Mouse (Mus musculus): ENCODE data around the gene Naip5.
"Not testable (repeated sequence)": the region's sequence is repeated elsewhere in the genome, so short reads cannot be mapped to it uniquely, and the experiment has no call there.

Naip5 gene

GRCm38 (mm10) chr13:100246223-100246622 is at the start of gene Naip5:
Gene Naip5, minus strand, starts transcription at chr13:100246323.
- DNase-seq (ENCODE audit: low read depth, low spot score), result not testable (repeated sequence)

GRCm38 (mm10) chr13:100284611-100285010 is 38.5 kb upstream of the Naip5 start:
- DNase-seq (ENCODE audit: low read depth, low spot score), result no peak

GRCm38 (mm10) chr13:100271474-100272132 is 25.5 kb upstream of the Naip5 start:
- DNase-seq (ENCODE audit: low read depth, low spot score), result not testable (repeated sequence)

- DNase-seq (ENCODE audit: low read depth, low spot score), result not testable (repeated sequence)
Observed at GRCm38 (mm10) chr13:100256996-100257395, 10.9 kb upstream of the Naip5 start.

- DNase-seq (ENCODE audit: low read depth, low spot score), result not testable (repeated sequence)
Observed at GRCm38 (mm10) chr13:100255925-100256324, 9.8 kb upstream of the Naip5 start.

- not testable (repeated sequence) for DNase-seq (ENCODE audit: low read depth, low spot score)
Observed at GRCm38 (mm10) chr13:100251897-100252296, 5.8 kb upstream of the Naip5 start.

- DNase-seq (ENCODE audit: low read depth, low spot score), result not testable (repeated sequence)
Observed at GRCm38 (mm10) chr13:100246896-100247519, 885 bp upstream of the Naip5 start.

- no peak for DNase-seq (ENCODE audit: low read depth, low spot score)
Observed at GRCm38 (mm10) chr13:100243702-100244101, 2.4 kb downstream of the Naip5 start.

GRCm38 (mm10) chr13:100213683-100214082 is 32.4 kb downstream of the Naip5 start:
- DNase-seq (ENCODE audit: low read depth, low spot score), result not testable (repeated sequence)

GRCm38 (mm10) chr13:100210540-100210939 is 35.6 kb downstream of the Naip5 start:
- peak; percentile 86 for DNase-seq (ENCODE audit: low read depth, low spot score)

- no peak for DNase-seq (ENCODE audit: low read depth, low spot score)
Observed at GRCm38 (mm10) chr13:100203319-100203718, 42.8 kb downstream of the Naip5 start.

GRCm38 (mm10) chr13:100201659-100202333 is 44.3 kb downstream of the Naip5 start, which contains the start of gene Naip2:
Gene Naip2, minus strand, starts transcription at chr13:100202092.
- not testable (repeated sequence) for DNase-seq (ENCODE audit: low read depth, low spot score)

- no peak for DNase-seq (ENCODE audit: low read depth, low spot score)
Observed at GRCm38 (mm10) chr13:100200778-100201177, 45.3 kb downstream of the Naip5 start.

GRCm38 (mm10) chr13:100195421-100195820 is 50.7 kb downstream of the Naip5 start:
- DNase-seq (ENCODE audit: low read depth, low spot score), result no peak

- not testable (repeated sequence) for DNase-seq (ENCODE audit: low read depth, low spot score)
Observed at GRCm38 (mm10) chr13:100183111-100183510, 63.0 kb downstream of the Naip5 start.

GRCm38 (mm10) chr13:100174360-100174759 is 71.8 kb downstream of the Naip5 start:
- not testable (repeated sequence) for DNase-seq (ENCODE audit: low read depth, low spot score)

- DNase-seq (ENCODE audit: low read depth, low spot score), result not testable (repeated sequence)
Observed at GRCm38 (mm10) chr13:100166378-100166777, 79.7 kb downstream of the Naip5 start.

- DNase-seq (ENCODE audit: low read depth, low spot score), result not testable (repeated sequence)
Observed at GRCm38 (mm10) chr13:100162467-100162866, 83.7 kb downstream of the Naip5 start.
